ENCODE assay signal across 20 mouse cellular contexts in genomic region chr1:39981970-39982369, GRCm38 (mm10).
DNase-seq lines count a peak whose midpoint lies in the region; ATAC-seq lines count a peak whose summit lies in the region.
"Had no signal": no experiment of that assay in that cellular context is flagged by ENCODE, and none has a peak within 500 bp of the region (broad histone marks: within the 10 kb centered on the region; RNA-seq: fewer than 3 reads in every experiment).

No protein-coding gene starts in this region.

- DNase-seq in hindbrain, embryonic 10.5 days (ENCODE audit: low spot score): no peak
- no peak for DNase-seq in spleen, adult 12 weeks (ENCODE audit: low spot score)
- no peak for DNase-seq in forebrain, embryonic 11.5 days (ENCODE audit: low spot score)
- DNase-seq: adrenal gland, postnatal 10 days; cerebellum, postnatal 10 days; forebrain, postnatal 0 days; kidney, adult 2 months; kidney, postnatal 10 days; liver; liver, postnatal 0 days; right cerebral cortex, postnatal 14 days; thymus, postnatal 36 days had no signal

- no peaks in the 10 kb centered on the region for H3K27me3 ChIP-seq in hindbrain, embryonic 13.5 days
- H3K27me3 ChIP-seq in hindbrain, embryonic 10.5 days (ENCODE audit: insufficient read depth, poor library complexity, severe bottlenecking): no peaks in the 10 kb centered on the region
- no peaks in the 10 kb centered on the region for H3K27me3 ChIP-seq in megakaryocyte, embryonic 14.5 days (replicated peaks)
- no peaks in the 10 kb centered on the region for H3K27me3 ChIP-seq in heart, embryonic 15.5 days
- no peaks in the 10 kb centered on the region for H3K27me3 ChIP-seq in forebrain, embryonic 11.5 days (ENCODE audit: control insufficient read depth, insufficient read depth, low read length)
- H3K27me3 ChIP-seq: midbrain, embryonic 15.5 days; neural tube, embryonic 15.5 days; Patski had no signal

- H3K4me3 ChIP-seq in hindbrain, embryonic 13.5 days: no peak overlapping the region
- no peak overlapping the region for H3K4me3 ChIP-seq in hindbrain, embryonic 10.5 days
- peak overlapping the region; percentile 64 for H3K4me3 ChIP-seq in megakaryocyte, embryonic 14.5 days (replicated peaks)
- no peak overlapping the region for H3K4me3 ChIP-seq in heart, embryonic 15.5 days
- H3K4me3 ChIP-seq in forebrain, embryonic 11.5 days (ENCODE audit: low read depth, low read length): no peak overlapping the region
- H3K4me3 ChIP-seq: midbrain, embryonic 15.5 days; myocyte; neural tube, embryonic 15.5 days had no signal

- 84% methylated on average over 3 of the region's 3 CpGs for WGBS in hindbrain, embryonic 13.5 days
- 86% methylated on average over 3 of the region's 3 CpGs for WGBS in hindbrain, embryonic 10.5 days
- WGBS in heart, embryonic 15.5 days: 56% methylated on average over 3 of the region's 3 CpGs
- 75% methylated on average over 3 of the region's 3 CpGs for WGBS in forebrain, embryonic 11.5 days

- H3K27ac ChIP-seq in hindbrain, embryonic 13.5 days: 0 out of 2 replicates have a peak overlapping the region, but pooled peaks have one; percentile 23
- H3K27ac ChIP-seq in hindbrain, embryonic 10.5 days: no peak overlapping the region
- H3K27ac ChIP-seq in heart, embryonic 15.5 days: 0 out of 2 replicates have a peak overlapping the region, but pooled peaks have one; percentile 8
- H3K27ac ChIP-seq in forebrain, embryonic 11.5 days (ENCODE audit: low read depth, low read length): no peak overlapping the region
- H3K27ac ChIP-seq: midbrain, embryonic 15.5 days had no signal

- H3K36me3 ChIP-seq in hindbrain, embryonic 13.5 days: peaks cover 84% of the 10 kb centered on the region
- H3K36me3 ChIP-seq in hindbrain, embryonic 10.5 days: peaks cover 100% of the 10 kb centered on the region
- H3K36me3 ChIP-seq in megakaryocyte, embryonic 14.5 days (replicated peaks; ENCODE audit: low read length): peaks cover 88% of the 10 kb centered on the region
- peaks cover 66% of the 10 kb centered on the region for H3K36me3 ChIP-seq in heart, embryonic 15.5 days
- H3K36me3 ChIP-seq in forebrain, embryonic 11.5 days (ENCODE audit: control insufficient read depth, insufficient read depth, low read length): peaks cover 8% of the 10 kb centered on the region; the same call in 1 of the 2 replicates

- no peak overlapping the region for H3K9ac ChIP-seq in hindbrain, embryonic 13.5 days
- H3K9ac ChIP-seq in heart, embryonic 15.5 days: no peak overlapping the region
- H3K9ac ChIP-seq in forebrain, embryonic 11.5 days (ENCODE audit: low read length): no peak overlapping the region
- H3K9ac ChIP-seq: forebrain, postnatal 0 days; liver, postnatal 0 days; midbrain, embryonic 15.5 days; neural tube, embryonic 15.5 days had no signal

- H3K9me3 ChIP-seq in hindbrain, embryonic 13.5 days: no peaks in the 10 kb centered on the region
- H3K9me3 ChIP-seq in hindbrain, embryonic 10.5 days: no peaks in the 10 kb centered on the region
- no peaks in the 10 kb centered on the region for H3K9me3 ChIP-seq in megakaryocyte, embryonic 14.5 days
- no peaks in the 10 kb centered on the region for H3K9me3 ChIP-seq in heart, embryonic 15.5 days (replicated peaks)
- no peaks in the 10 kb centered on the region for H3K9me3 ChIP-seq in forebrain, embryonic 11.5 days (ENCODE audit: control insufficient read depth, low read length)
- H3K9me3 ChIP-seq: midbrain, embryonic 15.5 days; neural tube, embryonic 15.5 days had no signal

- no peak overlapping the region for H3K4me2 ChIP-seq in hindbrain, embryonic 13.5 days
- H3K4me2 ChIP-seq in heart, embryonic 15.5 days: no peak overlapping the region
- no peak overlapping the region for H3K4me2 ChIP-seq in forebrain, embryonic 11.5 days (ENCODE audit: low read depth, low read length, severe bottlenecking)
- H3K4me2 ChIP-seq: midbrain, embryonic 15.5 days; neural tube, embryonic 15.5 days had no signal

- no peak for ATAC-seq in hindbrain, embryonic 13.5 days (ENCODE audit: low FRiP score)
- ATAC-seq in megakaryocyte, adult 5-6 weeks (ENCODE audit: poor library complexity, severe bottlenecking): no peak
- ATAC-seq in heart, embryonic 15.5 days (replicated peaks; ENCODE audit: insufficient number of reproducible peaks, insufficient read depth, low FRiP score, low read depth): 0 out of 2 replicates have a peak, but pooled peaks have one; percentile 43
- no peak for ATAC-seq in forebrain, embryonic 11.5 days (replicated peaks; ENCODE audit: low FRiP score)
- ATAC-seq: liver, postnatal 0 days; midbrain, embryonic 15.5 days; Patski had no signal

- H3K4me1 ChIP-seq in hindbrain, embryonic 13.5 days (replicated peaks): peaks cover 14% of the 10 kb centered on the region
- no peaks in the 10 kb centered on the region for H3K4me1 ChIP-seq in hindbrain, embryonic 10.5 days (replicated peaks)
- peaks cover 65% of the 10 kb centered on the region for H3K4me1 ChIP-seq in megakaryocyte, embryonic 14.5 days
- H3K4me1 ChIP-seq in heart, embryonic 15.5 days (replicated peaks): peaks cover 17% of the 10 kb centered on the region
- H3K4me1 ChIP-seq in forebrain, embryonic 11.5 days (replicated peaks; ENCODE audit: control insufficient read depth, insufficient read depth, low read length): no peaks in the 10 kb centered on the region

Comparison
In these comparisons a context has a peak if more than half of its experiments do, and no peak if none do; other contexts are left out.
1. H3K27ac ChIP-seq: peak in hindbrain, embryonic 13.5 days (single experiment) and heart, embryonic 15.5 days (single experiment); none in hindbrain, embryonic 10.5 days (single experiment) and forebrain, embryonic 11.5 days (single experiment).